Mouse (Mus musculus) stomach, embryonic 16.5 days (tissue): Measurements from ENCODE around the gene Ssna1. TPM values are rescaled to one million over a fixed set of nuclear protein-coding genes. Genes with fewer than 3 reads are reported as not detected.
"Not testable (repeated sequence)": the region's sequence is repeated elsewhere in the genome, so short reads cannot be mapped to it uniquely, and the experiment has no call there.

Experiments used
- ATAC-seq: fragments of 200-750 bp; cut with Nextera tagmentation; 2 replicates; pipeline ENCODE4 v1.8.0; 2017; ENCODE audit warnings: moderate number of reproducible peaks, moderate TSS enrichment; ENCODE audit not compliant: insufficient read depth, low FRiP score
- H3K27ac ChIP-seq: fragments of 300-500 bp; sonication (generic); 2 replicates; pipeline ENCODE4 v1.5.1; 2014; ENCODE audit warnings: low read length
- H3K27me3 ChIP-seq: fragments of 300-500 bp; sonication (generic); 2 replicates; pipeline ENCODE4 v1.6.1; 2014; ENCODE audit warnings: low read length, control low read depth, mixed read lengths; ENCODE audit not compliant: control insufficient read depth, insufficient read depth
- H3K36me3 ChIP-seq: fragments of 300-500 bp; sonication (generic); 2 replicates; pipeline ENCODE4 v1.6.1; 2014; ENCODE audit warnings: low read length; ENCODE audit not compliant: control insufficient read depth, insufficient read depth
- H3K4me1 ChIP-seq: fragments of 300-500 bp; sonication (generic); 2 replicates; pipeline ENCODE4 v1.6.1; 2014; ENCODE audit warnings: low read length, control low read depth, mixed read lengths; ENCODE audit not compliant: control insufficient read depth, insufficient read depth
- H3K4me2 ChIP-seq: fragments of 300-500 bp; sonication (generic); 2 replicates; pipeline ENCODE4 v1.6.1; 2014; ENCODE audit warnings: low read depth, low read length, mixed read lengths
- H3K4me3 ChIP-seq: fragments of 300-500 bp; sonication (generic); replicated peaks from 2 replicates; pipeline ENCODE4 v1.5.1; 2014; ENCODE audit warnings: mild to moderate bottlenecking, low read length
- H3K9ac ChIP-seq: fragments of 300-500 bp; sonication (generic); 2 replicates; pipeline ENCODE4 v1.6.1; 2014; ENCODE audit warnings: low read length
- H3K9me3 ChIP-seq: fragments of 300-500 bp; sonication (generic); replicated peaks from 2 replicates; pipeline ENCODE4 v1.6.1; 2016; ENCODE audit warnings: low read length, control low read depth; ENCODE audit not compliant: control insufficient read depth
- WGBS: fragments of 180-500 bp; shearing (Covaris S2); extraction: QIAGEN DNeasy Blood & Tissue Kit; methylation state at CpG from one replicate; pipeline ENCODE4 v1.1.7; 2014; 5-methylcytosine and 5-hydroxymethylcytosine counted together
- polyA plus RNA-seq: library from polyadenylated mRNA; unstranded; fragments of >200 nt; fragmentation: Nextera tagmentation; extraction: Ambion mirVana; gene quantifications from 2 replicates; pipeline ENCODE4 v1.2.1, GENCODE M21; 2015

Ssna1 gene
- polyA plus RNA-seq, 1 experiment from 2014 or later = 199 TPM

GRCm38 (mm10) chr2:25256443-25257109, 15.7 kb downstream of the Ssna1 start:
- H3K4me3 ChIP-seq = peak overlapping the region; percentile 85
- H3K4me2 ChIP-seq = peak overlapping the region; percentile 81
- not testable (repeated sequence) for H3K9me3 ChIP-seq, H3K36me3 ChIP-seq, H3K27ac ChIP-seq, ATAC-seq, H3K27me3 ChIP-seq
- peaks cover 14% of the 10 kb centered on the region for H3K4me1 ChIP-seq
- WGBS = 56% methylated on average over 12 of the region's 12 CpGs
- peak overlapping the region; percentile 84; the same call in 1 of the 2 replicates for H3K9ac ChIP-seq

GRCm38 (mm10) chr2:25255284-25255779, 16.9 kb downstream of the Ssna1 start, which contains the start of gene Tmem203:
Gene Tmem203 (plus strand): TSS chr2:25255439.
- peak within 1 kb of the TSS; percentile 48 for H3K27ac ChIP-seq
- H3K9me3 ChIP-seq = no peaks in the 10 kb centered on the region
- H3K9ac ChIP-seq = peak within 1 kb of the TSS; percentile 84
- H3K27me3 ChIP-seq = no peaks in the 10 kb centered on the region
- under 1% methylated on average over 39 of the region's 39 CpGs for WGBS
- H3K4me2 ChIP-seq = peak within 1 kb of the TSS; percentile 91
- H3K4me3 ChIP-seq = peak within 1 kb of the TSS; percentile 85
- peaks cover 14% of the 10 kb centered on the region for H3K4me1 ChIP-seq
- ATAC-seq = peak; percentile 81
- H3K36me3 ChIP-seq = no peaks in the 10 kb centered on the region

- Histone ChIP-seq H3K9me3 (no peaks in the 10 kb centered on the region), H3K27ac (no peak overlapping the region), H3K9ac (no peak overlapping the region), H3K4me3 (no peak overlapping the region), H3K27me3 (no peaks in the 10 kb centered on the region), H3K4me1 (peaks cover 14% of the 10 kb centered on the region), H3K36me3 (peaks cover 11% of the 10 kb centered on the region), H3K4me2 (no peak overlapping the region)
- ATAC-seq = no peak
- 87% methylated on average over 1 of the region's 1 CpGs for WGBS
Observed at GRCm38 (mm10) chr2:25252331-25252730, 19.9 kb downstream of the Ssna1 start.

GRCm38 (mm10) chr2:25246183-25247072, 25.8 kb downstream of the Ssna1 start, which contains the start of gene AL732309.1:
Gene AL732309.1 (minus strand): TSS chr2:25246863.
- ATAC-seq = peak; percentile 68; the same call in 1 of the 2 replicates
- Histone ChIP-seq H3K27me3 (peaks cover 14% of the 10 kb centered on the region), H3K4me3 (peak within 1 kb of the TSS; percentile 12; the same call in 1 of the 2 replicates), H3K4me1 (peaks cover 16% of the 10 kb centered on the region), H3K27ac (peak within 1 kb of the TSS; percentile 82), H3K36me3 (peaks cover 16% of the 10 kb centered on the region), H3K9ac (peak within 1 kb of the TSS; percentile 28; the same call in 1 of the 2 replicates), H3K9me3 (no peaks in the 10 kb centered on the region), H3K4me2 (peak within 1 kb of the TSS; percentile 23)
- WGBS = 78% methylated on average over 10 of the region's 10 CpGs

- Histone ChIP-seq H3K4me3 (no peak overlapping the region), H3K27ac (no peak overlapping the region), H3K9me3 (no peaks in the 10 kb centered on the region), H3K36me3 (peaks cover 11% of the 10 kb centered on the region; the same call in 1 of the 2 replicates), H3K27me3 (peaks cover 15% of the 10 kb centered on the region), H3K9ac (no peak overlapping the region), H3K4me1 (peaks cover 30% of the 10 kb centered on the region), H3K4me2 (no peak overlapping the region)
- no peak for ATAC-seq
- WGBS = 84% methylated on average over 4 of the region's 4 CpGs
Observed at GRCm38 (mm10) chr2:25244144-25244543, 28.1 kb downstream of the Ssna1 start.

- Histone ChIP-seq H3K27me3 (peaks cover 15% of the 10 kb centered on the region), H3K4me2 (no peak overlapping the region; the same call in 1 of the 2 replicates), H3K4me1 (peaks cover 33% of the 10 kb centered on the region), H3K9me3 (no peaks in the 10 kb centered on the region), H3K4me3 (no peak overlapping the region), H3K9ac (no peak overlapping the region; the same call in 1 of the 2 replicates), H3K36me3 (peaks cover 5% of the 10 kb centered on the region; the same call in 1 of the 2 replicates), H3K27ac (no peak overlapping the region)
- no peak for ATAC-seq
- 71% methylated on average over 8 of the region's 8 CpGs for WGBS
Observed at GRCm38 (mm10) chr2:25243342-25243741, 28.9 kb downstream of the Ssna1 start.

- Histone ChIP-seq H3K27ac (peak within 1 kb of the TSS; percentile 70), H3K4me3 (peak within 1 kb of the TSS; percentile 57), H3K36me3 (0 out of 2 replicates have a peak, but pooled peaks cover 5% of the 10 kb centered on the region), H3K4me1 (peaks cover 33% of the 10 kb centered on the region), H3K27me3 (peaks cover 15% of the 10 kb centered on the region), H3K4me2 (peak within 1 kb of the TSS; percentile 96), H3K9me3 (no peaks in the 10 kb centered on the region), H3K9ac (peak within 1 kb of the TSS; percentile 80)
- ATAC-seq = no peak
- WGBS = under 1% methylated on average over 42 of the region's 59 CpGs
Observed at GRCm38 (mm10) chr2:25242101-25242506, 30.1 kb downstream of the Ssna1 start, which contains the start of the genes Rnf208 and Cysrt1. Gene Rnf208 (plus strand): TSS chr2:25242255. Gene Cysrt1 (minus strand): TSS chr2:25242452.

GRCm38 (mm10) chr2:25241438-25241775, 30.8 kb downstream of the Ssna1 start:
- Histone ChIP-seq H3K9me3 (no peaks in the 10 kb centered on the region), H3K4me3 (peak overlapping the region; percentile 57), H3K9ac (peak overlapping the region; percentile 80), H3K27ac (peak overlapping the region; percentile 70), H3K27me3 (peaks cover 15% of the 10 kb centered on the region), H3K4me1 (peaks cover 33% of the 10 kb centered on the region), H3K36me3 (0 out of 2 replicates have a peak, but pooled peaks cover 5% of the 10 kb centered on the region), H3K4me2 (peak overlapping the region; percentile 96)
- ATAC-seq = peak; percentile 41
- 11% methylated on average over 6 of the region's 6 CpGs for WGBS
